Mouse (Mus musculus): Measurements from ENCODE around the gene Chchd6.
A peak's percentile ranks its signal among the peaks of the same experiment; 100 is the strongest.

The Chchd6 gene

DNA sequence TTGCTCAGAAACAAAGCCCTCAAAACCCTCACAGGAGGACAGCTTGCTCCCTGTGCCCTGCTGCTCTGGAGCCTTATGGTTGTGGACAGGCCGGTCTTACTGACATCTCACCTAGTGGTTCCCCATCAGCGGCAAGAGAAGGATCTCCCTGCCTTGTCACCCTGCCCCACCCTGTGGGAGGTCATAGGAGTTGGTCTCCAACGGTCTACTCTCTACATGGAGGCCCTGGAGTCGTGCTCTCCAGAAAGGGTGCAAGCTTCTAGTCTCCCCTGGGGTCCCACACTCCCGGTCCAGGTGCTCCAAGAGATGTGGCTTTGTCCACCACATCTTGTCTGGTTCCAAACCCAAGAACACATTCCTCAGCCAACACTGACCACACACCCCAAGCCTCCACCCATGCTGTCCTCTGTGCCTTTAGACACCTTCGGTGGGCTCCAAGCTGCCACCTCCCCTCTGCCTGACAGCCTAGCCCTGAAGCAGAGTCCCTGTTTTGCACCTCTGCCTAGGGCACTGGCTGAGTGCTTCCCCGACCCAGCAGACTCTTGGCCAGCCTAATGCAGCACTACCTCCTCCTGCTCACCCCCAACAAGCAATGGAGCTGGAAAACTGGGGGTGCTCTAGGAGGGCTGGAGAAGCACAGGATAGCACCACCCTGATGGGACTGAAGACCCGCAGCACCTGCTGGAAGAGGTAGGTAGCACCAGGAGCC is 234.6 kb downstream of the Chchd6 start:
- DNase-seq (ENCODE audit: low read depth, low spot score) = no peak

GRCm38 (mm10) chr6:89359771-89360708 is 235.4 kb downstream of the Chchd6 start:
- DNase-seq (ENCODE audit: low read depth, low spot score) = no peak

- no peak for DNase-seq (ENCODE audit: low read depth, low spot score)
Measured at GRCm38 (mm10) chr6:89359192-89359591, 236.3 kb downstream of the Chchd6 start.

DNA sequence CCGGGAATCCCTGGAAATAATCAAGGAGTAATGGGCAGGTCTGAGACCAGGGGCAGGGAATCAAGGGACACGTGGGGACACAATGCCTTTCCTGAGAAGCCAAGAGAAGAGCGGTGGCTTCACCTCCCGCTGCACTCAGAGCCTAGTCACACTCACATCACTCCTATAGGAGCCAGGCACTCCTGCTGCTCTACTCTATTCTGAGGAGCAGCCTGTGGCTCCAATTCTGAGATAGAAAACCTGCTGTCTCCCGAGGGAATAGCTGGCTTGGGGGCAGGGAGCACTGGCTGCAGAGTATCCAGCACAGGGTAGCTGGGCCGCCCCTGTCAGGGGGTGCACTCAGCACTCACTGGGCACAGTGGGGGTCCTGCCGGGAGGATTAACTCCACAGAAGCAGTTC is 239.8 kb downstream of the Chchd6 start:
- DNase-seq (ENCODE audit: low read depth, low spot score) = no peak

- no peak for DNase-seq (ENCODE audit: low read depth, low spot score)
Measured at GRCm38 (mm10) chr6:89354726-89355125, 240.7 kb downstream of the Chchd6 start.

DNA sequence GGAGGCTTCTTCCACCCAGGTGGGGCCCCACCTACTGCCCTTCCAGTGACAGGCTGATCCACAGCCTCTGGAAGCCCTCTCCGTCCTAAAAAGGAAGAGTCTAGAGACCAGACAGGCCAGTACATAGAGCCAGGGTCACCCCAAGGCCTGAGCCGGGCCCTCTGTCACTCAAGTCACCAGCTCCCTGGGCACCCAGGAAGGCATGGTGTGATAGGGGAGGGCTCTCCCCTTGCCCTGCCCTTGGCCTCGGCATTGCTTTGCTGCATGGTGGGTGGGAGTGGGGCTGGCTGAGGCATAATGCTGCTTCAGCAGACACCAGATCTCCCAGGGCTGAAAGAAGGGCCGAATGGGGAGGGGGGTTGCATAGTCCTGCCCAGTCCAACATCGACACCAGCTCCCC is 241.4 kb downstream of the Chchd6 start:
- DNase-seq (ENCODE audit: low read depth, low spot score) = peak; percentile 24

DNA sequence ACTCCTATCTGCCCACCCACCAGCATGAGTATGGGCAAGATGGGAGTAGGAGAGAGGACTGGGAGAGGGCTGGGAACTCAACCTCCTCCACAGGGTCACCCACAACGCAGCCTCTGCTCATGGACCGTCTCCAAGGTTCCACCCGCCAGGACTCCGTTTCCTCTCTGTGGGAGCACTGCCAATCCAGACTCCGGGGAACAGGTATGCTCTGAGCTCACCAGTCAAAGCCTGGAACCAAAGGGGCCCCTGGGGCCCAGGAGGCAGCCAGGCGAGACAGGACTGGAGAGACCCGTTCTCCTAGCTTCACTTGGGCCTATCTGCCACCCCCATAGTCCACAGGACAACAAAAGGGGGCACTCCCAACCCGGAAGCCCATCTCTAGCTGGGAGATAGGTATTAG is 242.4 kb downstream of the Chchd6 start:
- no peak for DNase-seq (ENCODE audit: low read depth, low spot score)

GRCm38 (mm10) chr6:89351441-89352137 is 243.9 kb downstream of the Chchd6 start:
- peak; percentile 44 for DNase-seq (ENCODE audit: low read depth, low spot score)

- DNase-seq (ENCODE audit: low read depth, low spot score) = no peak
Measured at GRCm38 (mm10) chr6:89350520-89350919, 244.9 kb downstream of the Chchd6 start.

DNA sequence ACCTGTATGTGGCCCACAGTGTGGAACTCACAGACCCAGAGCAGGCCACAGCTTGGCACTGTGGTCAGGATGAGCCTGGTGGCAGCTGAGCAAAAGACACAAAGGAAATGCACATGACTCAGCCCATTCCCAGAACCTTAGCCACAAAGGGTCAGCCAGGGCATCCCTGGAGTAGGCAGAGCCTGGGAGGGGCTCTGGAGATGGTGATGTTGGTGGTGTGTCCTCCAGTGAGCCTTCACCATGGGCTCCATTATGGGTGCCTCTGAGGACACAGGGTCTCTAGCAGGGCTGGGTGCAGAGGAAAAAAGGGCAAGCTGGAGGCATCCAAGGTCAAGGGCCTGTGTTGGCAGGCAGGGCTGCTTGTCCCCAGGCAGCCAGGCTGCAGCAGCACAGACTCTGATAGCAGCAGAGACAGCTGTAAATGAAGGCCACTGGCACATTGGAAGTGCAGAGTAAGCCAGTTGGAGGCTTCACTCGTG is 245.4 kb downstream of the Chchd6 start:
- DNase-seq (ENCODE audit: low read depth, low spot score) = no peak

DNA sequence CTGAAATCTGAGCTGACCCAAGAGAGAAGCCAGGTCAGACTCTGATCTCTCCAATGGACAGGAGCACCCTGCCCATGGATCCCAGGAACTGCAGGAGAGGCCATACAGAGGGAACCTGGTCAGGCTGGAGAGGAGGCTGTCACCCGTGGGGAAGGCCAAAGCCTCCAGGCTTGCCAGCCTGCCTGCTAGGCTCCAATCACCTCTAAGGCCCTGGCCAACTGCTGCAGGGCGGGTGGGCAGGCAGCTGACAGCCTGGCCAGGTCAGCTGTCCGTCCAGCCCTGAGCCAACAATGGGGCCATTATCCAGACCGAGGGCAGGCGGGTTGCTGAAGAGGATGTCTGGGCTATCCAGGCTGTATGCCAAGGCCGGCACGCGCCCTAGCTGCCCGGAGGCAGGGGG is 247.1 kb downstream of the Chchd6 start:
- DNase-seq (ENCODE audit: low read depth, low spot score) = no peak

DNA sequence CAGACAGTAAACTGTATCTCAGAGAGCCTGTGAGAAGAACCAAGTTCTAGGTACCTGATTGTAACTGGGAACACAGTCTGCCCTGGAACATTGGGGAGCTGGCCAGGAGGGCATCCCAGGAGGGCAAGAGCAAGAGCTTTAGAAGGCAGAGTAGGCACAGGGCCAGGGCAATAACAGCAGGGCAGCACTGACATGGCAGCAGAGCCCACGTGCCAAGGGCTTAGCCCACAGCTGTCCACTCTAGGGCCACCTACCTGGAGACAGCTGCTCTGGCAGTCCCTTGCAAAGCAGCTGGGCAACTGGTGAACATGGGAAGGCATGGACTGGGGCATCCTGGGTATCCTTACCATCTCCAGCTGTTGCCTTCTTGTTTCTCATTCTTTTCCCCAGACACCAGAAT is 247.7 kb downstream of the Chchd6 start:
- DNase-seq (ENCODE audit: low read depth, low spot score) = no peak

- no peak for DNase-seq (ENCODE audit: low read depth, low spot score)
Measured at GRCm38 (mm10) chr6:89345855-89346254, 249.6 kb downstream of the Chchd6 start.

- DNase-seq (ENCODE audit: low read depth, low spot score) = no peak
Measured at GRCm38 (mm10) chr6:89345486-89345785, 250.0 kb downstream of the Chchd6 start.

DNA sequence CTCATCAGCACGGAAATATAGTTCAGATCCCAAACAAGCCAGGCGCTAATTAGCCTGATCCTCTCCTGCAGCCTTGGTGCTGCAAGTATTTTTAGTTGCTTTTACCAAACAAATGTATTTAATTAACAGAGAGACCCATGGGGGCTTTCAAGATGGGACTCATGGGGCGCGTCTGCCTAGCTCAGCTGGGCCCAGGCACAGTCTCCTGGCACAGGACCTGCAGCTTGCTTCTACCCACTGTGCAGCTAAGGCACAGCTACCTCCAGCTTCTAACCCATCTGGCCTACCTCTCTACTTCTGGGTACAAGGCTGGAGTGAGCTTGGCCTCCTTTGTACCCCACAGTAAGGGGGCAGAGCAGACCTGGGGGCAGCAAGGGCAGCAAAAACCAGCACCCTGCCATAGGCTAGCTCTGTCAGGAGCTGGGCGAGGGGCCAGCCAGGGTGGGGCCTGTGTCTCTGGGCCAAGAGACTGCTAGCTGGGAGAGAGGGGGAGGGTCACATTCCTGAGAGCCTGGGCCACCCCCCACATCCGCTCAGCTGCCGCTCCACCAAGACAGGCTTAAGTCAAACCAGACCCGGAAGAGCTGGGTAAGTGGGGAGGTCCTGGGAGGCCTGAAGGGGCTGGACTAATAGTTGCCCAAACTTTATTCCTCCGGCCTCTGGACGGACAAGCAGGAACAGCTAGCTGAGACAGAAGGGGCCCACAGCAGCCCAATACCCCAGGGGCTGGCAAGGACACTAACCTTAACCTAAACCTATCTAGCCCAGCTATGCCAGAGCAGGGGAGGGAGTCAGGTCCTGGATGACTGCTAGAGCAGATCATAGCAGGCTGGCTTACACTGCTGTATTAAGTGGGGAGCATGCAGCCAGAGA is 250.6 kb downstream of the Chchd6 start:
- DNase-seq (ENCODE audit: low read depth, low spot score) = peak; percentile 87

GRCm38 (mm10) chr6:89341981-89342380 is 253.5 kb downstream of the Chchd6 start:
- no peak for DNase-seq (ENCODE audit: low read depth, low spot score)

DNA sequence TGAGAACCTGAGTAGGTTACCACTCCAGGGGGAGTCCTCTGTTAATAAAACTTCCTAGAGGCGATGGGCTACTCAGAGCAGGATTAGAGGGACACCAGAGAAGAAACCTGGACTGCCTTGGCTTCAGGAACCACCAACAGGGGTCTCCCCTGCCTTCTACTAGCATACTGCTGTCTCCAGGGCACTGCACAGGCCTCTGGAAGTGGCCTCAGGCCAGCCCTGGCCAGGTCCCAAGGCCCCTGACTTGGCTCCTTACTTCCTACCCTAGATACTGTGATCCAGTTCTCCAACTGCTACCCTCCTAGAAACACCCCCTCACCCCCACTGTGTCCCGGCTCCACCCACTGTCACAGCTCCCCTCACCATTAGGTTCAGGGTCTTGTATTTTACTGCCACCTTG is 256.0 kb downstream of the Chchd6 start:
- DNase-seq (ENCODE audit: low read depth, low spot score) = no peak

DNA sequence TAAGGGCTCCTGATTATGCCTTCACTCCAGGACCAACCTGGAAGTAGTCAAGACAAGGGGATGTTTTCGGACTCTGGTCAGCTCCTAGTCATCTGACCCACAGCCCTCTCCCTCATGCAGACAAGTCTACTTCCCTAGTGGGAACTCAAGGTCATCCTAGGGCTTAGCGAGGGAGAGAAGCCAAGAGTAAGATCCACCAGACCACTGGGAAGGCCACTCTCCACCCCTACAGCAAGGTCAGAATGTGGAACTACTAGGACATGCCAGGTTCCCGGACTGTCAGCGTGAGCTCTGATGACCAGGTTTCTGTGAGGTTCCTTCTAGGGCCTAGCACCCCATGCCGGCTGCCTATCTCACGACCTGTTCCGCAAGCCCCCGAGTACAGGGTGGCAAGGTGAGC is 256.7 kb downstream of the Chchd6 start:
- DNase-seq (ENCODE audit: low read depth, low spot score) = no peak

DNA sequence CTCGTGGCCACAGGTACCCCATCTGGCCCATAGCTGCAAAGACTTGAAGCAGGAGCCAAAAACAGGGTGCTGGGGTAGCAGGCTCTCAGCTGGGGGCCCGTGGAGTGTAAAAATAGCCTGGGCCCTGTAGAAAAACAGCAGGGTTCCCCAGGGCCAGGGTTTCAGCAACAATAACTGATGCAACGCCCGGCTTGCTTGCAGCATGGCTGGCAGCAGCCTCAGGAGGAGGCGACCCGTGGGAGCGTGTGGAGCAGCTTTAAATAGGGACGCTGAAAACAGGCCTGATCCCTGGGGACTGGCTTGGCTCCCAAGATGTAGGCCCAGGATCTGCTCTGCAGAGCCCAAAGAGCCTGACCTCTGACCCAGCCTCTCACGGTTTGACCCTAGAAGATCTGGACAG is 257.9 kb downstream of the Chchd6 start:
- DNase-seq (ENCODE audit: low read depth, low spot score) = no peak

DNA sequence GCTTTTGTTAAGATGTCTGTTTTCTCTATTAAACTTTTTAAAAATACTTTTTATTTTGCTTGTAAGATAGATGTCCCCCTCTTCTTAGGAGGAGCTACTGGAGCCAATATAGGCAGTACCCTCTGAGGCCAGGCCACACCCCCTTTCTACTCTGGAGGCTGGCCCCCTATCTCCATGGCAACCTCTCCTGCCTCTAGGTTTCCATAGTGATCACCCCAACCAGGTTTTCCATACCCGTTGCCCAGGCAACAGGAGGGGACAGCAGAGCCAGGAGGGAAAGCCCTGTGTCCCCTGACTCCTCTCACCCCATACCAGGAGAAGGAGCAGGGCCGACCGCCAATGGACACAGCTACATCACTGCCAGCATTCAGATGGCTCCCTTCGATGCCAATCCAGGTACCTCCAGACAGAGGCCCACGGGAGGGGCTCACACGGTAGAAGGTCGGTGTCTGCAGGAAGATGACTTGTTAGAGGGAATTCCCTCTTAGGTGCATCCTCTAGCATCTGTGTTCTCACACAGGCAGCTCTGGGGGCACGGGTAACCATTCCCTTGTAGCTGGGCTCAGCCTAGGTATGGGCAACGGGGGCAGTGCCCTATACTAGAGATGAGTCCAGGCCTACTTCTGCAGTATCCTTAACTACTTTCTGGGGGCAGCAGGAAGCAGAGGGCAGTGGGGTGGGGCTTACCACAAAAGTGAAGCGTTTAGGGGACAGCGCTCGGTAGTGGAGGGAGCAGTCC is 261.3 kb downstream of the Chchd6 start:
- peak; percentile 37 for DNase-seq (ENCODE audit: low read depth, low spot score)

Measured in ES-CJ7 (cell line).